Mouse (Mus musculus) hindbrain, embryonic 13.5 days (tissue): ENCODE data around the gene Celf2. TPM values are rescaled to one million over a fixed set of nuclear protein-coding genes. Genes with fewer than 3 reads are reported as not detected.
A peak's percentile ranks its signal among the peaks of the same experiment; 100 is the strongest.
"Not testable (repeated sequence)": the region's sequence is repeated elsewhere in the genome, so short reads cannot be mapped to it uniquely, and the experiment has no call there.

ENCODE experiments used
- ATAC-seq: fragments of 200-750 bp; cut with Nextera tagmentation; 2 replicates; pipeline ENCODE4 v1.8.0; 2017; ENCODE audit warnings: moderate TSS enrichment; ENCODE audit not compliant: low FRiP score
- H3K27ac ChIP-seq: fragments of 300-500 bp; sonication (generic); 2 replicates; pipeline ENCODE4 v1.5.1; 2015; ENCODE audit warnings: inconsistent platforms, mild to moderate bottlenecking, moderate library complexity
- H3K27me3 ChIP-seq: fragments of 300-500 bp; sonication (generic); 2 replicates; pipeline ENCODE4 v1.6.1; 2015; ENCODE audit warnings: mild to moderate bottlenecking, inconsistent platforms
- H3K36me3 ChIP-seq: fragments of 300-500 bp; sonication (generic); 2 replicates; pipeline ENCODE4 v1.6.1; 2015; ENCODE audit warnings: mild to moderate bottlenecking, inconsistent platforms
- H3K4me1 ChIP-seq: fragments of 300-500 bp; sonication (generic); replicated peaks from 2 replicates; pipeline ENCODE4 v1.6.1; 2015; ENCODE audit warnings: inconsistent platforms
- H3K4me2 ChIP-seq: fragments of 300-500 bp; sonication (generic); 2 replicates; pipeline ENCODE4 v1.6.1; 2015; ENCODE audit warnings: inconsistent platforms, mild to moderate bottlenecking, moderate library complexity
- H3K4me3 ChIP-seq: fragments of 300-500 bp; sonication (generic); 2 replicates; pipeline ENCODE4 v1.5.1; 2015; ENCODE audit warnings: mild to moderate bottlenecking, inconsistent platforms
- H3K9ac ChIP-seq: fragments of 300-500 bp; sonication (generic); 2 replicates; pipeline ENCODE4 v1.6.1; 2015; ENCODE audit warnings: mild to moderate bottlenecking, inconsistent platforms
- H3K9me3 ChIP-seq: fragments of 300-500 bp; sonication (generic); 2 replicates; pipeline ENCODE4 v1.6.1; 2016; ENCODE audit warnings: inconsistent platforms
- WGBS: fragments of 180-500 bp; shearing (Covaris S2); methylation state at CpG from one replicate; pipeline ENCODE4 v1.1.7; 2015; 5-methylcytosine and 5-hydroxymethylcytosine counted together
- polyA plus RNA-seq: library from polyadenylated mRNA; unstranded; fragments of >200 nt; fragmentation: Nextera tagmentation; extraction: Ambion mirVana; gene quantifications from 2 replicates; pipeline ENCODE4 v1.2.1, GENCODE M21; 2015

The Celf2 gene
- polyA plus RNA-seq: 144 and 164 TPM in 2 replicates

DNA sequence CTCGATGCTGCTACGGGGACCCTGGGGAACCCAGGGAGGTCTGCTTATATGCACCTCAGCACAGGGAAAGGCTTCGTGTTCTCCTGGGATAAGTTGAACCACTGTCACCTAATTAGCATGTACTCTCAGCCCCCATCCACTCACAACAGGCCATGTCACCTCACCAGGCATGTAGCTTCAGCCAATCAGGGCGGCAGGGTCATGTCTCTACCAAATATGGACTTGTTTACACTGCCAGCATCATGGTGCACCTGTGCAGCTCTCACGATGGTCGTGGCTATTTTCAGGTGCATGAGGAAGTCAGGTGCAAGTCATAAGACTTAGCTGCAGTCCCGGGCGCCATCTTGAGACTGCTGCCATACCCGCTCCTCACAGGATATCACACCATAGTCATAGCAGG, at the start of gene Celf2:
Gene Celf2, minus strand, starts transcription at position 101 of the 400 bp plus-strand sequence.
- H3K36me3 ChIP-seq, ATAC-seq, H3K27me3 ChIP-seq, H3K9me3 ChIP-seq, H3K4me1 ChIP-seq, H3K4me2 ChIP-seq, H3K9ac ChIP-seq, H3K4me3 ChIP-seq, H3K27ac ChIP-seq: not testable (repeated sequence)
- 91% methylated on average over 9 of the region's 9 CpGs for WGBS

DNA sequence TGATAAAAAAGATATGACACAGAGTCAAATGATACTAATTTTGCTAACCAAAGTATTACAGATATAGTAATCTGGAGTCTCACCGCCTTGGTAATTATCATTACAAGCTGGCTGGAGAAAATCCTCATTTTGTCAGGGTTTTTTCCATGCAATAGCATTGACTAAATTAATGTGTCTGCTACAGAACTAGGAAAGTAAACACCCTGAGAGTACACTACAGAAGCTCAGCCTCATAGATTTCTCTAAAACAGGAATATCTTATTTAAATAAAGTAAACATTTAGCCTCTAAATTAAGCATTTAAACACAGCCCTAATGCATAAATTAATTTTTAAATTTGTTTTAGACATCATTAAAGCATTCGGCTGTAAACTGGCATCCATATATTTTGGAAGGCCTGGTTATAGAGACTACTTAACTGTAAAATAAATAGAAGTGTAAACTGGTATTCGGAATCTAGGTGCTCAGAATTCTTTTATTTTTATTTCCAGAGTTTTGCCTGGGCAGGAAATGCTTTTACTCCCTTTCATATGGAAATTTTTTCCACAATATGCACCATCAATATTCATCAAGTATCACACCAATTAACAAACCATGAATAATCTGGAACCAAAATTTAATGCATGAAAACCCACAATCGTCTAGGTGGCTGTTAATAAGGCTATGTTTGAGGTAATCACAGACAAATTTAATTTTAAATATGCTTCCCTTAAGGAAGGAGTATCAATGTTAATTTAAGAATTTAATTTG, 46.0 kb upstream of the Celf2 start:
- Histone ChIP-seq H3K36me3 (no peaks in the 10 kb centered on the region), H3K4me3 (no peak overlapping the region), H3K27ac (no peak overlapping the region), H3K9ac (no peak overlapping the region), H3K4me1 (no peaks in the 10 kb centered on the region), H3K27me3 (no peaks in the 10 kb centered on the region), H3K9me3 (no peaks in the 10 kb centered on the region), H3K4me2 (no peak overlapping the region)
- 61% methylated on average over 4 of the region's 4 CpGs for WGBS
- no peak for ATAC-seq

GRCm38 (mm10) chr2:7554601-7555000, 45.2 kb upstream of the Celf2 start:
- Histone ChIP-seq H3K4me2 (no peak overlapping the region), H3K9ac (no peak overlapping the region), H3K27ac (no peak overlapping the region), H3K36me3 (no peaks in the 10 kb centered on the region), H3K4me1 (no peaks in the 10 kb centered on the region), H3K4me3 (no peak overlapping the region), H3K9me3 (no peaks in the 10 kb centered on the region), H3K27me3 (no peaks in the 10 kb centered on the region)
- no peak for ATAC-seq
- WGBS: 78% methylated on average over 1 of the region's 1 CpGs

- no peaks in the 10 kb centered on the region for H3K36me3 ChIP-seq
- no peak overlapping the region for H3K9ac ChIP-seq
- WGBS: 84% methylated on average over 3 of the region's 3 CpGs
- H3K27me3 ChIP-seq: no peaks in the 10 kb centered on the region
- no peak overlapping the region for H3K4me3 ChIP-seq
- H3K4me1 ChIP-seq: no peaks in the 10 kb centered on the region
- no peaks in the 10 kb centered on the region for H3K9me3 ChIP-seq
- no peak overlapping the region for H3K27ac ChIP-seq
- no peak for ATAC-seq
- no peak overlapping the region for H3K4me2 ChIP-seq
Measured at GRCm38 (mm10) chr2:7552887-7553286, 43.5 kb upstream of the Celf2 start.

DNA sequence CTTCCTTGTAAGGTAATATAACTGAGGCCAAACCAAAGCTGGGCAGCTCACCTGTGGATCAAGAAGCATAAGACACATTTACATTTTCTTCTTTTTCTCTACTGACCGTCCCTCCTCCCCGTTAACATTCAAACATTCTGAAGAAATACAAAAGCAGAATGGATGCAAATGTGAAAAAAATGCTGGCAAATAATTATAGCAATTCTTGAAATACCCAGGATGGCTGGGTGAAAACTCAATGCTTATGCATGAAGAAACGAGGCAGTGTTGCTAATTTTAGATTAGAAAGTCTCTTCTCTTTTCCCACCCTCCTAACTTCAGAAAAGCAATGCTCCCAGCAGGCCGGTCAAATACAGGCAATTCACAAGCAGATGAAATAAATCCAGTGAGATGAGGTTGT, 39.5 kb upstream of the Celf2 start:
- Histone ChIP-seq H3K4me3 (no peak overlapping the region), H3K27me3 (no peaks in the 10 kb centered on the region), H3K4me2 (no peak overlapping the region), H3K9ac (no peak overlapping the region), H3K9me3 (no peaks in the 10 kb centered on the region), H3K27ac (no peak overlapping the region), H3K36me3 (no peaks in the 10 kb centered on the region), H3K4me1 (no peaks in the 10 kb centered on the region)
- ATAC-seq: no peak
- 76% methylated on average over 4 of the region's 4 CpGs for WGBS

GRCm38 (mm10) chr2:7534615-7535204, 25.3 kb upstream of the Celf2 start:
- Histone ChIP-seq H3K27me3 (no peaks in the 10 kb centered on the region), H3K36me3 (no peaks in the 10 kb centered on the region), H3K4me2 (no peak overlapping the region), H3K9me3 (peaks cover 5% of the 10 kb centered on the region; the same call in 1 of the 2 replicates), H3K9ac (no peak overlapping the region), H3K27ac (no peak overlapping the region), H3K4me1 (peaks cover 14% of the 10 kb centered on the region), H3K4me3 (no peak overlapping the region)
- no peak for ATAC-seq
- WGBS: 90% methylated on average over 5 of the region's 5 CpGs

GRCm38 (mm10) chr2:7534195-7534594, 24.8 kb upstream of the Celf2 start:
- Histone ChIP-seq H3K36me3 (no peaks in the 10 kb centered on the region), H3K27me3 (no peaks in the 10 kb centered on the region), H3K4me3 (no peak overlapping the region), H3K9ac (no peak overlapping the region), H3K4me1 (peaks cover 17% of the 10 kb centered on the region), H3K27ac (no peak overlapping the region), H3K4me2 (no peak overlapping the region), H3K9me3 (peaks cover 5% of the 10 kb centered on the region; the same call in 1 of the 2 replicates)
- 87% methylated on average over 2 of the region's 2 CpGs for WGBS
- ATAC-seq: no peak

DNA sequence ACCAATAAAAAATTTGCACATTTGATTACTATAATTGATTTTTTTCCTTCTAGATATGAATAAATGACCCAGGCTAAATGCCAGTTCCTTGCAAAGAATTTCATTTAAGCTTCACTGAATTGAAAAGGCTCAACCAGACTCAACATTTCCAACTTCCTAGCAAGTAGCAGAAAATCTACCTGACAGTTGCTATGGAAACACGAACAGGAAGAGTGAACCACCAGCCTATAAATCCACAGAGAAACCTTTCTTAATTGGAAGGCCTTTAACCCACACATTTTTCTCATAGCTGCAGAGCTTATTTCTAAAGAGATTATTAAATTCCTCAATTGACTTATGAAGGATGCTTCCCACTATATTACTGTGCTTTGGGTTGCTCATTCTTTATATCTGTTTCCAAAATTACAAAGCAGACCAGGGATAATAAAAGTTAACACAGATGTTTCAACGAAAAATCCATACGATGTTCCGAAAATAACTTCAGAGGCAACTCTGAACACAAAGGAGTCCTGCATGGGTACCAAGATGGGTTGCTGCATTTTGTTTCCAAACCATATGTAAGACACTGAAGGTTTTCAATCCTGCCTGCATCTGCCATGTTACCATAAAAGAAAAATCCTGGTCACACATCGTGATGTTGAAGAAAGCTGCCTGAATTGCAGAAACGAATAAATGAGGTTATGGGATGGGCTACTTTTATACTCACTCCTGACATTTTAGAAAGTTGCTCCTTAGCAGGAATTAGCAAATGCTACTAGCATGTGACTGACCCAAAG, 22.0 kb upstream of the Celf2 start:
- Histone ChIP-seq H3K4me2 (no peak overlapping the region), H3K9me3 (no peaks in the 10 kb centered on the region), H3K36me3 (no peaks in the 10 kb centered on the region), H3K4me1 (peaks cover 22% of the 10 kb centered on the region), H3K27me3 (no peaks in the 10 kb centered on the region), H3K27ac (peak overlapping the region; percentile 44; the same call in 1 of the 2 replicates), H3K4me3 (no peak overlapping the region), H3K9ac (no peak overlapping the region)
- 78% methylated on average over 6 of the region's 6 CpGs for WGBS
- ATAC-seq: peak; percentile 57; the same call in 1 of the 2 replicates

- peak; percentile 67; the same call in 1 of the 2 replicates for ATAC-seq
- no peaks in the 10 kb centered on the region for H3K36me3 ChIP-seq
- no peak overlapping the region for H3K4me3 ChIP-seq
- peaks cover 22% of the 10 kb centered on the region for H3K4me1 ChIP-seq
- 33% methylated on average over 8 of the region's 8 CpGs for WGBS
- no peak overlapping the region for H3K9ac ChIP-seq
- H3K4me2 ChIP-seq: 0 out of 2 replicates have a peak overlapping the region, but pooled peaks have one; percentile 13
- H3K27me3 ChIP-seq: no peaks in the 10 kb centered on the region
- no peaks in the 10 kb centered on the region for H3K9me3 ChIP-seq
- H3K27ac ChIP-seq: peak overlapping the region; percentile 40
Measured at GRCm38 (mm10) chr2:7530461-7531184, 21.3 kb upstream of the Celf2 start.

DNA sequence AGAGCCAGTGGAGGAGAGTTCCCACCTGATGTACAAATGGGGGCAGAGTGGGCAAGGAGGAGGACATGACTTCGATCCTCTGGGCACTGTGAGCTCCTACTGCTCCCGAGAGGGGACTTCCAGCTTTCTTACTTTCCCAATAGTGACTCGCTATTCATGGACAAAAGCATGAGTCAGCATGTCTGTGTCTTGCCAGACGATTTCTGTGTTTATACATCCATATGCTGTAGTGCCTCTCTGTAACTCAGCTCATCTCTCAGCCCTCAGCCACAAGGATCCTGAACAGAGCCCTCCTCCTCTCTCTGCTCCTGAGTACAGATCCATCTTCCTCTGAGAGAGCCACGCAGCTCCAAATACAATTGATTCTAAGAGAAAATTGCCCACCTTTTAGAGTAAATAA, 20.3 kb upstream of the Celf2 start:
- H3K27me3 ChIP-seq: no peaks in the 10 kb centered on the region
- WGBS: 47% methylated on average over 5 of the region's 5 CpGs
- H3K4me2 ChIP-seq: no peak overlapping the region

GRCm38 (mm10) chr2:7526696-7527095, 17.3 kb upstream of the Celf2 start:
- 45% methylated on average over 6 of the region's 6 CpGs for WGBS
- H3K27ac ChIP-seq: no peak overlapping the region

More for the DNA sequence above, 20.3 kb upstream of the Celf2 start:
- Histone ChIP-seq H3K4me3 (no peak overlapping the region), H3K27ac (no peak overlapping the region), H3K9ac (no peak overlapping the region), H3K9me3 (no peaks in the 10 kb centered on the region), H3K36me3 (no peaks in the 10 kb centered on the region), H3K4me1 (peaks cover 22% of the 10 kb centered on the region)
- ATAC-seq: no peak

GRCm38 (mm10) chr2:7519473-7519872, 10.1 kb upstream of the Celf2 start:
- no peak overlapping the region for H3K4me2 ChIP-seq
- H3K27me3 ChIP-seq: no peaks in the 10 kb centered on the region
- WGBS: 91% methylated on average over 1 of the region's 1 CpGs
- H3K36me3 ChIP-seq: no peaks in the 10 kb centered on the region
- no peak overlapping the region for H3K4me3 ChIP-seq
- ATAC-seq: no peak
- no peak overlapping the region for H3K27ac ChIP-seq
- no peak overlapping the region for H3K9ac ChIP-seq
- H3K9me3 ChIP-seq: no peaks in the 10 kb centered on the region
- no peaks in the 10 kb centered on the region for H3K4me1 ChIP-seq

More at GRCm38 (mm10) chr2:7526696-7527095, 17.3 kb upstream of the Celf2 start:
- ATAC-seq: no peak
- Histone ChIP-seq H3K4me1 (peaks cover 22% of the 10 kb centered on the region), H3K9me3 (no peaks in the 10 kb centered on the region), H3K4me2 (no peak overlapping the region), H3K27me3 (no peaks in the 10 kb centered on the region), H3K36me3 (no peaks in the 10 kb centered on the region), H3K4me3 (no peak overlapping the region), H3K9ac (no peak overlapping the region)
